ENCODE assay signal across 10 mouse cellular contexts in genomic region chr8:124282878-124283630, GRCm38 (mm10). TPM values are rescaled to one million over a fixed set of nuclear protein-coding genes. Genes with fewer than 3 reads are reported as not detected.
DNase-seq lines count a peak whose midpoint lies in the region; ATAC-seq lines count a peak whose summit lies in the region.
"Had no signal": no experiment of that assay in that cellular context is flagged by ENCODE, and none has a peak within 500 bp of the region (broad histone marks: within the 10 kb centered on the region; RNA-seq: fewer than 3 reads in every experiment).

No protein-coding gene starts in this region.

- H3K9me3 ChIP-seq in kidney, embryonic 15.5 days (replicated peaks), result no peaks in the 10 kb centered on the region
- H3K9me3 ChIP-seq in embryonic facial prominence, embryonic 11.5 days (replicated peaks; ENCODE audit: control insufficient read depth, low read length), result no peaks in the 10 kb centered on the region
- H3K9me3 ChIP-seq in hindbrain, embryonic 12.5 days (replicated peaks), result no peaks in the 10 kb centered on the region
- H3K9me3 ChIP-seq in neural tube, embryonic 11.5 days (ENCODE audit: control insufficient read depth, low read length), result no peaks in the 10 kb centered on the region
- H3K9me3 ChIP-seq: liver, embryonic 15.5 days had no signal

- ATAC-seq in kidney, embryonic 15.5 days (replicated peaks; ENCODE audit: low FRiP score), result no peak
- no peak for ATAC-seq in embryonic facial prominence, embryonic 11.5 days (replicated peaks; ENCODE audit: insufficient number of reproducible peaks, low FRiP score, low TSS enrichment, low read depth)
- no peak for ATAC-seq in hindbrain, embryonic 12.5 days (ENCODE audit: low FRiP score)
- ATAC-seq in neural tube, embryonic 11.5 days (ENCODE audit: insufficient read depth, low FRiP score, low TSS enrichment), result no peak
- no peak for ATAC-seq in activated CD4-positive, CD25-positive, alpha-beta regulatory T cell, adult 4 months
- ATAC-seq: Patski had no signal

- 0 out of 2 replicates have a peak overlapping the region, but pooled peaks have one; percentile 34 for H3K27ac ChIP-seq in kidney, embryonic 15.5 days
- peak overlapping the region; percentile 75 for H3K27ac ChIP-seq in embryonic facial prominence, embryonic 11.5 days (replicated peaks; ENCODE audit: low read depth, low read length)
- peak overlapping the region; percentile 93 for H3K27ac ChIP-seq in hindbrain, embryonic 12.5 days
- peak overlapping the region; percentile 97 for H3K27ac ChIP-seq in neural tube, embryonic 11.5 days (ENCODE audit: low read depth, low read length)
- H3K27ac ChIP-seq: liver, embryonic 15.5 days had no signal

- H3K36me3 ChIP-seq in kidney, embryonic 15.5 days, result no peaks in the 10 kb centered on the region
- no peaks in the 10 kb centered on the region for H3K36me3 ChIP-seq in embryonic facial prominence, embryonic 11.5 days (replicated peaks; ENCODE audit: control insufficient read depth, insufficient read depth, low read depth, low read length)
- H3K36me3 ChIP-seq in hindbrain, embryonic 12.5 days, result no peaks in the 10 kb centered on the region
- H3K36me3 ChIP-seq in neural tube, embryonic 11.5 days (ENCODE audit: control insufficient read depth, insufficient read depth, low read length), result no peaks in the 10 kb centered on the region
- H3K36me3 ChIP-seq: liver, embryonic 15.5 days had no signal

- WGBS in kidney, embryonic 15.5 days, result 73% methylated on average over 12 of the region's 12 CpGs
- WGBS in embryonic facial prominence, embryonic 11.5 days, result 76% methylated on average over 12 of the region's 12 CpGs
- 63% methylated on average over 12 of the region's 12 CpGs for WGBS in hindbrain, embryonic 12.5 days
- 71% methylated on average over 12 of the region's 12 CpGs for WGBS in neural tube, embryonic 11.5 days

- no peak overlapping the region for H3K4me2 ChIP-seq in kidney, embryonic 15.5 days
- H3K4me2 ChIP-seq in embryonic facial prominence, embryonic 11.5 days (ENCODE audit: low read depth, low read length), result no peak overlapping the region
- H3K4me2 ChIP-seq in hindbrain, embryonic 12.5 days (replicated peaks), result no peak overlapping the region
- H3K4me2 ChIP-seq in neural tube, embryonic 11.5 days (ENCODE audit: low read depth), result no peak overlapping the region
- H3K4me2 ChIP-seq: liver, embryonic 15.5 days had no signal

- no peak overlapping the region for H3K4me3 ChIP-seq in kidney, embryonic 15.5 days (replicated peaks)
- no peak overlapping the region for H3K4me3 ChIP-seq in embryonic facial prominence, embryonic 11.5 days (ENCODE audit: low read depth, low read length)
- no peak overlapping the region for H3K4me3 ChIP-seq in hindbrain, embryonic 12.5 days
- H3K4me3 ChIP-seq in neural tube, embryonic 11.5 days (ENCODE audit: low read depth, low read length), result no peak overlapping the region
- H3K4me3 ChIP-seq: liver, embryonic 15.5 days had no signal

- H3K9ac ChIP-seq in kidney, embryonic 15.5 days, result no peak overlapping the region
- H3K9ac ChIP-seq in embryonic facial prominence, embryonic 11.5 days (replicated peaks; ENCODE audit: low read length), result no peak overlapping the region; the same call in 1 of the 2 replicates
- no peak overlapping the region for H3K9ac ChIP-seq in hindbrain, embryonic 12.5 days
- H3K9ac ChIP-seq in neural tube, embryonic 11.5 days (ENCODE audit: low read length), result peak overlapping the region; percentile 26
- H3K9ac ChIP-seq: liver, embryonic 15.5 days had no signal

- no peaks in the 10 kb centered on the region for H3K27me3 ChIP-seq in kidney, embryonic 15.5 days
- no peaks in the 10 kb centered on the region for H3K27me3 ChIP-seq in embryonic facial prominence, embryonic 11.5 days (ENCODE audit: control insufficient read depth, insufficient read depth, low read length)
- H3K27me3 ChIP-seq in hindbrain, embryonic 12.5 days, result no peaks in the 10 kb centered on the region
- no peaks in the 10 kb centered on the region for H3K27me3 ChIP-seq in neural tube, embryonic 11.5 days (ENCODE audit: control insufficient read depth, insufficient read depth, low read length)
- H3K27me3 ChIP-seq: liver, embryonic 15.5 days; Patski had no signal

- H3K4me1 ChIP-seq in kidney, embryonic 15.5 days, result peaks cover 77% of the 10 kb centered on the region
- H3K4me1 ChIP-seq in embryonic facial prominence, embryonic 11.5 days (ENCODE audit: control insufficient read depth, insufficient read depth, low read length), result peaks cover 9% of the 10 kb centered on the region
- peaks cover 96% of the 10 kb centered on the region for H3K4me1 ChIP-seq in hindbrain, embryonic 12.5 days
- peaks cover 59% of the 10 kb centered on the region for H3K4me1 ChIP-seq in neural tube, embryonic 11.5 days (ENCODE audit: control insufficient read depth, insufficient read depth, low read length)

- intact Hi-C loops in left cerebral cortex, postnatal 14 days (cut with DNase I), result no loop called here

- DNase-seq in kidney, adult 8-10 months, result no peak
- DNase-seq in embryonic facial prominence, embryonic 11.5 days (ENCODE audit: low spot score), result no peak
- no peak for DNase-seq in neural tube, embryonic 11.5 days (ENCODE audit: low spot score)
- no peak for DNase-seq in left cerebral cortex, postnatal 14 days (ENCODE audit: low spot score in 2 of 2)
- no peak for DNase-seq in spleen, postnatal 4 days (ENCODE audit: low spot score in 2 of 2)

RNA-seq across cellular contexts. Expression of gene Galnt2, which starts 51.9 kb away (rescaled TPM):
- 47.6 and 49.0 TPM in 2 replicates for polyA plus RNA-seq in kidney, embryonic 15.5 days (2015; fragmentation: Nextera tagmentation; extraction: Ambion mirVana)
- 52.5 and 54.7 TPM in 2 replicates for polyA plus RNA-seq in embryonic facial prominence, embryonic 11.5 days (2014; fragmentation: Nextera tagmentation; extraction: Ambion mirVana)
- polyA plus RNA-seq in hindbrain, embryonic 12.5 days (2016; fragmentation: Nextera tagmentation; extraction: Ambion mirVana), result 84.8 and 86.1 TPM in 2 replicates
- 89.6 and 92.4 TPM in 2 replicates for polyA plus RNA-seq in neural tube, embryonic 11.5 days (2014; fragmentation: Nextera tagmentation; extraction: Ambion mirVana)
- total RNA-seq in left cerebral cortex, postnatal 14 days (2021), result 10 to 100 TPM; 67.2 to 70.3 TPM
- 10 to 100 TPM; 18.2 to 20.1 TPM for polyA plus RNA-seq in activated CD4-positive, CD25-positive, alpha-beta regulatory T cell, adult 4 months (2017; shearing (Covaris generic))

Comparison
In these comparisons a context has a peak if more than half of its experiments do, and no peak if none do; other contexts are left out.
1. H3K27ac ChIP-seq: peak in every context shown above with its lines; median percentile 97 in neural tube, embryonic 11.5 days; 93 in hindbrain, embryonic 12.5 days; 75 in embryonic facial prominence, embryonic 11.5 days; 34 in kidney, embryonic 15.5 days.